Mouse (Mus musculus) forebrain, embryonic 11.5 days (tissue): ENCODE data around the gene Fat3. TPM values are rescaled to one million over a fixed set of nuclear protein-coding genes. Genes with fewer than 3 reads are reported as not detected.

Experiments
- ATAC-seq: fragments of 200-750 bp; cut with Nextera tagmentation; replicated peaks from 2 replicates; pipeline ENCODE4 v1.8.0; 2017; ENCODE audit warnings: moderate TSS enrichment; ENCODE audit not compliant: low FRiP score
- DNase-seq: peaks from one replicate; pipeline ENCODE4 v3.0.0-alpha.2; 2017; ENCODE audit warnings: low spot score
- H3K27ac ChIP-seq: fragments of 300-500 bp; sonication (generic); 2 replicates; pipeline ENCODE4 v1.5.1; 2014; ENCODE audit warnings: low read depth, low read length
- H3K27me3 ChIP-seq: fragments of 300-500 bp; sonication (generic); 2 replicates; pipeline ENCODE4 v1.6.1; 2014; ENCODE audit warnings: mild to moderate bottlenecking, low read length, mixed read lengths; ENCODE audit not compliant: control insufficient read depth, insufficient read depth
- H3K36me3 ChIP-seq: fragments of 300-500 bp; sonication (generic); 2 replicates; pipeline ENCODE4 v1.6.1; 2014; ENCODE audit warnings: mild to moderate bottlenecking, low read length, moderate library complexity, mixed read lengths; ENCODE audit not compliant: control insufficient read depth, insufficient read depth
- H3K4me1 ChIP-seq: fragments of 300-500 bp; sonication (generic); replicated peaks from 2 replicates; pipeline ENCODE4 v1.6.1; 2014; ENCODE audit warnings: low read length, mixed read lengths; ENCODE audit not compliant: control insufficient read depth, insufficient read depth
- H3K4me2 ChIP-seq: fragments of 300-500 bp; sonication (generic); 2 replicates; pipeline ENCODE4 v1.6.1; 2014; ENCODE audit warnings: low read depth, mild to moderate bottlenecking, low read length, moderate library complexity, mixed read lengths; ENCODE audit not compliant: severe bottlenecking
- H3K4me3 ChIP-seq: fragments of 300-500 bp; sonication (generic); 2 replicates; pipeline ENCODE4 v1.5.1; 2014; ENCODE audit warnings: low read depth, low read length
- H3K9ac ChIP-seq: fragments of 300-500 bp; sonication (generic); 2 replicates; pipeline ENCODE4 v1.6.1; 2014; ENCODE audit warnings: low read length
- H3K9me3 ChIP-seq: fragments of 300-500 bp; sonication (generic); 2 replicates; pipeline ENCODE4 v1.6.1; 2016; ENCODE audit warnings: low read length, mixed read lengths; ENCODE audit not compliant: control insufficient read depth
- WGBS: fragments of 180-500 bp; shearing (Covaris S2); extraction: QIAGEN DNeasy Blood & Tissue Kit; methylation state at CpG from one replicate; pipeline ENCODE4 v1.1.7; 2014; 5-methylcytosine and 5-hydroxymethylcytosine counted together
- polyA plus RNA-seq: library from polyadenylated mRNA; unstranded; fragments of >200 nt; fragmentation: Nextera tagmentation; extraction: Ambion mirVana; gene quantifications from 2 replicates; pipeline ENCODE4 v1.2.1, GENCODE M21; 2014

Gene Fat3
- polyA plus RNA-seq, 1 experiment from 2014 or later: 12.4 TPM

DNA sequence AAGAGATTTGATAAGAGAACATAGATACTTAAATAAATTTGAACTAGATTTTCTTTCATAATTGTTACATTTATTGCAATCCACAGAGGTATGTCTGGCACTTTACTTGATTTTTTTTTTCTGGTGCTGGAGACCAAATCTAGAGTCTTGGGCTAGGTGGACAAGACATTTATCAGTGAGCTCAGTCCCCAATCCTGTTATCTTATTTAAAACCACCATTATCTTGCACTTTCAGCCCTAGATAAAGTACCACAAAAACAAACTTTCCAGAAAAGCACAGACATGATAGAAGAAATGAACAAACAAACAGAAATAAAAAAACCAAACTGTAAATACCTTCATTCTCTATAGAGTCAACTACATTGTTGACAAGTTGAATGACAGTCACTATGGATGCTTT lies 584.5 kb downstream of the Fat3 start:
- ATAC-seq (no peak), DNase-seq (no peak)
- H3K9me3 ChIP-seq: no peaks in the 10 kb centered on the region
- no peak overlapping the region for H3K4me2 ChIP-seq
- no peak overlapping the region for H3K4me3 ChIP-seq
- no peak overlapping the region for H3K9ac ChIP-seq
- H3K36me3 ChIP-seq: no peaks in the 10 kb centered on the region; the same call in 1 of the 2 replicates
- H3K27me3 ChIP-seq: no peaks in the 10 kb centered on the region
- H3K4me1 ChIP-seq: no peaks in the 10 kb centered on the region
- H3K27ac ChIP-seq: no peak overlapping the region

DNA sequence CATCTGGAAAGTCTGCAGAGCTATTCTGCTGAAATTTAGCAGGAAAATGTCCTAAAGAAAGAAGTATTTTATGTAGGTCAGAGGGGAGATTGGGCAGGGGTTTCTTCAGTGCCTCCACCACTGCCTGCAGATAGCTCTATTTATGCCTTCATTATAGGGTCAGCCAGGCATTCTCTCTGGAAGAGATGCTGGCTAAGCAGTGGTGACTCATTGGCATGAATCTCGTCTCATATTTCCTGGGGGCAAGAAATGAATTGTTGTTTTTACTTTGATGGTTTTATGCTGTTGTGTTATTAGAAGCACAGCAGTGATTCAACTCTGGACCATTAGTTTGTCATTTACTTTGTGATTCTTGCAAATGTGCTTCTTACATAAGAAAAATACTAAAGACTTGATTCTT lies 588.4 kb downstream of the Fat3 start:
- 52% methylated on average over 1 of the region's 1 CpGs for WGBS
- no peaks in the 10 kb centered on the region for H3K4me1 ChIP-seq
- DNase-seq (no peak), ATAC-seq (no peak)
- no peaks in the 10 kb centered on the region; the same call in 1 of the 2 replicates for H3K36me3 ChIP-seq
- H3K4me3 ChIP-seq: no peak overlapping the region
- no peak overlapping the region for H3K4me2 ChIP-seq
- H3K9me3 ChIP-seq: no peaks in the 10 kb centered on the region
- H3K9ac ChIP-seq: no peak overlapping the region
- no peak overlapping the region for H3K27ac ChIP-seq
- no peaks in the 10 kb centered on the region for H3K27me3 ChIP-seq

DNA sequence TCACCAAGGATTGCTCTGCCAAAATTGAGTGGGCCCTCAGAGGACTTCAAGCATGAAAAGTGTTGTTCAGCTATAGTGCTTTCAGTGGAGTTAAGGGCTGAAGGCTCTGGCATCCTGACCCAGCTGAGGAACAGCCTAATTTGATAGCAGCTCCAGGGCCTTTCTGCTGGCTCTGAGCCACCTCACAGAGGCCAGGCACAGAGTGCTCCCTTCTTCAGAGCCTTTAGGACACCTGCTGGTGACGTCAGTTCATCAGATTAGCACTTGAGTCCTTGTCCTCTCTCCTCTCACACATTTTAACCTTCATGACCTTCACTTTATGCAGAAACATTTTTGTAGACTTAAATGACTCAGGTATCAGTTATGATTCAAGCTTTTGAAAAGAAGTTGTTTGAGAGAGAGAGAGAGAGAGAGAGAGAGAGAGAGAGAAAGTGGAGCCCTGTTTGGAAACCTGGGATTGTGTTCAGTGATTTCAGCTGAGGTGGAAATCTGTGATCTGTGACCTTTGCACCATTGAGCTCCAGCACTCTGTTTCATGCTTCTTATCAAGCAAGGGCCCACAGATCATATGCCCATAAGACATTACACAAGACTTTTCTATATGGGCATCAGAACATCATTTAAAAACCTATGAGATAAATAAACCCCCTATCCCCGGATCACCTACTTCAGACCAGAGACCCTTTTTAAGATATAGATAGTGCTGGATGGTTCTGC lies 591.5 kb downstream of the Fat3 start:
- Histone ChIP-seq H3K9me3 (no peaks in the 10 kb centered on the region), H3K4me3 (no peak overlapping the region), H3K9ac (no peak overlapping the region), H3K4me2 (no peak overlapping the region), H3K36me3 (no peaks in the 10 kb centered on the region), H3K27me3 (no peaks in the 10 kb centered on the region), H3K4me1 (no peaks in the 10 kb centered on the region), H3K27ac (no peak overlapping the region)
- DNase-seq (no peak), ATAC-seq (no peak)
- WGBS: 68% methylated on average over 2 of the region's 2 CpGs

DNA sequence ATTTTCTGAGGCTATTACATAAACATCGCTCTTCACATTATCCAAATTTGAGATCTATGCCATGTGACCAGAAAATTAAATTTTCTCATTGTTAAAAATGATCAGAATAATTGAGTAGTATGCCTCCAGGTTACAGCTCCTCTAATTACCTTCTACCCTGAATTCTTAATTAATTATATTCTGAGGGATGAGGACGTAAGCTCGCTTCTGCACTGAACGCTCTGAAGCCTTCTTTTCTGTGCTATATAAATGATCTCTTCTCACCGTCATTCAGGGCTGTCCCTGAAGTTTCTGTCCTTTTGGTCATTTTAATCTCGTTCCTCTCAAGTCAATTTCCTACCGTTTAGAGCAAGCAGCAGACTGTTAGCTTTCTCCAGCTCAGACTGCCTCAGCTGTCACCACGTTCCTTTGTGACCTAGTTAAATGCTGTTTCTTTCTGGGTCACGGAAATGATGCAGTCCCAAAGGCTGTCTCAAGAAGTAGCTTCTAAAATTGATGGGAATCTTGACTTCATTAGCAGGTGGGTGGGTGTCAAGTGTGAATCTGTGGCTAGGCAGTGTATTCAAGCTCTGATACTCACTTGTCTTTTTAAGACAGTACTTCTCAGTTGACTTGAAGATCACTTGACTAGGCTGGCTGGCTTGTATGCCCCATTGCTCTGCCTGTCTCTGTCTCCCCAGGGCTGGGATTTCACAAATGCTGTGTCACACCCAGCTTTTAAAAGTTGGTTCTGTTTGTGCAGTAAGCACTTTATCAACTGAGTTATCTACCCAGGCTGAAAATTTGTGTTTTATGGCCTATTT lies 596.9 kb downstream of the Fat3 start:
- Histone ChIP-seq H3K4me3 (no peak overlapping the region), H3K4me1 (no peaks in the 10 kb centered on the region), H3K36me3 (no peaks in the 10 kb centered on the region), H3K27ac (no peak overlapping the region), H3K27me3 (no peaks in the 10 kb centered on the region), H3K9me3 (no peaks in the 10 kb centered on the region), H3K4me2 (no peak overlapping the region), H3K9ac (no peak overlapping the region)
- no peak for DNase-seq
- no peak for ATAC-seq
- WGBS: 55% methylated on average over 9 of the region's 9 CpGs

DNA sequence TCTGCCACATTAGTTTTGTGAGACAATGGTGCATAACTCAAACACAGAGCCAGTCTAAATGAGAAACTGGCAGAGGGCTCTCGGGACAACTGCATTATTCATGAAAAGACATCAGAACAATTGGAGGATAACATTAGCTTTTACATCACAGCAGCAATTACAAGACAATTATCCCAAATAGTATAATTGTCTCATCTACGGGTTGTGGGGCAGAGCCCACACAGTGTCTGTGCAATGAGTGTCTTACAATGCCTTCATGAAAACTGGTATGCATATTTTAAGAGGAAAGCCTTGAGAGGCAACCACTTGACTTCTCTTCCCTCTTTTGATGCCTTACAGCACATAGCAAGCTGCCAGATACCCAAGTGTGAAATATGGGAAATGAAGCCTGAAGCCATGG lies 603.0 kb downstream of the Fat3 start:
- H3K4me2 ChIP-seq: no peak overlapping the region
- H3K9me3 ChIP-seq: no peaks in the 10 kb centered on the region
- H3K27me3 ChIP-seq: no peaks in the 10 kb centered on the region
- 72% methylated on average over 2 of the region's 2 CpGs for WGBS
- DNase-seq (no peak), ATAC-seq (no peak)
- no peak overlapping the region for H3K9ac ChIP-seq
- H3K4me3 ChIP-seq: no peak overlapping the region
- H3K27ac ChIP-seq: no peak overlapping the region
- H3K4me1 ChIP-seq: no peaks in the 10 kb centered on the region
- H3K36me3 ChIP-seq: no peaks in the 10 kb centered on the region

DNA sequence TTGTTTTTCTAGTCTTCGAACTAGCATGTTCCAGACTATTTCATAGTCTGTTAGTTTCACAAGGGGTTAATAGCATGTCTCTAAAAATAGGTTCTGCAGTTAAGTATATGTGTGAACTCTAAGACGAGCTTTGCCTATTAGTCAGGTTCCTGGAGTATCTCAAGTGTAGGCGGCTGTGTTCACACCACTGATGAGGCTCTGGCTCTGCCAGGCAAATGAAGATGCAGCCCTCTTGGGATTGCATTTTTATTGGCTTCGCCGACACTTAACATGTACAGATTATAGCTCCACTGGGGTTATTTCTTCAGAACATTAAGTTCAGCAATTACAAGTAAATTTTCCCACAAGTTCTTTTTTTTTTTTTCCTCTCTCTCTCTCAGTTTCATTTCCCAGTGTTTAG lies 614.3 kb downstream of the Fat3 start:
- H3K36me3 ChIP-seq: no peaks in the 10 kb centered on the region
- DNase-seq: no peak
- 82% methylated on average over 5 of the region's 5 CpGs for WGBS
- no peak overlapping the region for H3K9ac ChIP-seq
- no peaks in the 10 kb centered on the region for H3K9me3 ChIP-seq
- ATAC-seq: no peak
- H3K4me1 ChIP-seq: no peaks in the 10 kb centered on the region
- no peak overlapping the region for H3K4me3 ChIP-seq
- no peaks in the 10 kb centered on the region for H3K27me3 ChIP-seq
- H3K4me2 ChIP-seq: no peak overlapping the region
- no peak overlapping the region for H3K27ac ChIP-seq

DNA sequence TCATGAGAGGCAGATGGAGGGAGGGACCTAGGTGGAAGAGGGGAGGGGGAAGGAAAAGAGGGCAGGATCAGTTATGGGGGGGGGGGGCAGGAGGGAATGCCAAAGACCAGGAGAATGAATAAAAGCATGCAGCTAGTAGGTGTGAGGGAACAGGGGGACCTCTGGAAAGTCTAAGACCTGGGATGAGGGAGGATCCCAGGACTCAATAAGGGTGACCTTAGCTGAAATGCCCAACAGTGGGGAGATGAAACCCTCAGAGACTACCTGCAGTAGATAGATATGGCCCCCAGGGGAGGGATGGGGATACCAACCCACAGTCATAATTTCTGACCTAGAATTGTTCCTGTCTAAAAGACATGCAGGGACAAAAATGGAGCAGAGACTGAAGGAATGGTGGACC lies 620.3 kb downstream of the Fat3 start:
- H3K9me3 ChIP-seq: no peaks in the 10 kb centered on the region
- no peak overlapping the region for H3K4me3 ChIP-seq
- no peaks in the 10 kb centered on the region for H3K4me1 ChIP-seq
- no peak overlapping the region for H3K27ac ChIP-seq
- no peak overlapping the region for H3K9ac ChIP-seq
- H3K27me3 ChIP-seq: no peaks in the 10 kb centered on the region
- ATAC-seq (no peak), DNase-seq (no peak)
- no peak overlapping the region for H3K4me2 ChIP-seq
- H3K36me3 ChIP-seq: no peaks in the 10 kb centered on the region

DNA sequence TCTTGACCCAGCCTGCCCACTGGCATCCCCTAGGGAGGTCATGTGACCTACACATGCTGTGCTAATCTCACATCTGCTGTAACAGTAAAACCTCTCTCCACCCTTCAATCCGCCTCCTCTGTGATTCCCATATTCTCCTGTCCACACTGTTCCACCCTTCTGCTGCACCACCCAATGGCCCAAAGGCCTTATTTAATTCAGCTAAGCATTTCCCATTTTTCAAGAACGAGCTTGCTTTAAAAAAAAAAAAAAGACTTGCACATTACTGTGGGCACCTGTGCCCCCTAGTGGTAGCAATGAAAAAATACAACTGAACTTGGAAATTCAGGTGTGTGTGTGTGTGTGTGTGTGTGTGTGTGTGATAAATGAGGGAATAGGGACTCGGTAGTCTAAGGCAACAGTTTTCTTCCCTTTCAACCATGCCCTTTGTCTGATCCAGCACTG lies 620.9 kb downstream of the Fat3 start:
- Histone ChIP-seq H3K27me3 (no peaks in the 10 kb centered on the region), H3K27ac (no peak overlapping the region), H3K4me1 (no peaks in the 10 kb centered on the region), H3K36me3 (no peaks in the 10 kb centered on the region), H3K9me3 (no peaks in the 10 kb centered on the region), H3K9ac (no peak overlapping the region), H3K4me3 (no peak overlapping the region), H3K4me2 (no peak overlapping the region)
- ATAC-seq (peak; percentile 67), DNase-seq (no peak)
- 28% methylated on average over 3 of the region's 3 CpGs for WGBS
